Mouse (Mus musculus) thymus, postnatal 36 days (tissue): ENCODE results near the gene Tmed2.
"Not testable (repeated sequence)": the region's sequence is repeated elsewhere in the genome, so short reads cannot be mapped to it uniquely, and the experiment has no call there.

Experiments used
- DNase-seq, 2 experiments: peaks; one replicate each; pipeline ENCODE4 v3.0.0; 2022; ENCODE audit warnings: mixed read lengths in 2 of 2

The Tmed2 gene

DNA sequence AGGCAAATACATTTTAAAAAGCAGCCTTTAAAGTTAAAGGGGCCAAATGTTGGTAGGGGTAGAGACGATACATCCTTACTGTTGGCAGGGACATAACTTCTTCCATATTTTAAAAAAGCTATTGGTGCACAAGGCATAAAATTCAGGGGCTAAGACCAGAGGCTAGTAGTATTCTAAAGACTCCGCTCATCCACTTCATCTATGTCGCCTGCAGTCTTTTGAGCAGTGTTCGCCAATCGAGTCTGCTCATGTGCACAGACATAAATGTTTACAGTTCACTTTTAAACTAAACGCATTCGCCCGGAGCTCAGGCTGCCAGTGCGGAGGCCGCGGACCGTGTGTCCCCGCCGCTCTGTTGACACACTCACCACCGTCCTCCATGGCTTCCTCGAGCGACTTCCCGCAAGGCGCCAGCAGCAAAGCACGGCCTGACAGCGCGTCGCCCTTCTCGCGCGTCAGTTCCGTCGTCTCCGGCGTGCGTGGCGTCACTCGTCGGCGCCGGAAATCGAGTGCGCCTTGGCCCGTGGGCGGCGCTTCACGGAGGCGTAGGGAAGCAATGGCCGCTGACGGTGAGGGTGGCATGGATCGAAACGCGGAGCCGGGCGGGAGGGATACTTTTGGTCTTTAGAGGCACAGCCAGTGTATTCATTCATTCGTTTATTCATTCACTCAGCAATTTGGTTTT, 38.3 kb downstream of the Tmed2 start, which contains the start of the genes Eif2b1 and Gtf2h3:
Gene Eif2b1 (minus strand): TSS at position 499 of the 685 bp plus-strand sequence.
Gene Gtf2h3 (plus strand): TSS at position 508 of the 685 bp plus-strand sequence.
- peak; percentile 88 to 91 for DNase-seq

DNA sequence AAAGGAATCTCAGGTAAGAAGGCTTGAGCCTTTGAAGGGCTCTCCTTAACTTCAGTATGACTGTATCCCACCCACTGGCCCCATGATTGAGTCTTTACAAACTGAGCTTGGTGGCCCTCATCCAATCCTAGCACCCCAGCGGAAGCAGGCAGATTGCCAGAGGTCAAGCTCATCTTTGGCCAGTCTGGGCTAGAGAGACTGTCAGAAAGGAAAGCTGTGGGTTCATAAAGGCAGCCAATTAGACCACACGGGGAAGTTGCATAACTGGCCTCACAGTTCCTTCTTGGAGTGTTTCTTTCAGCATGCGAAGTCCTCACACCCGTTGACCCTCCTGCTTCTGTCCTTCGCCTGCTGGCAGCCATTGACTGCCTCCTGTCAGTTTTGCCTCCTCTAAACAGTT, 42.0 kb downstream of the Tmed2 start:
- DNase-seq: no peak

DNA sequence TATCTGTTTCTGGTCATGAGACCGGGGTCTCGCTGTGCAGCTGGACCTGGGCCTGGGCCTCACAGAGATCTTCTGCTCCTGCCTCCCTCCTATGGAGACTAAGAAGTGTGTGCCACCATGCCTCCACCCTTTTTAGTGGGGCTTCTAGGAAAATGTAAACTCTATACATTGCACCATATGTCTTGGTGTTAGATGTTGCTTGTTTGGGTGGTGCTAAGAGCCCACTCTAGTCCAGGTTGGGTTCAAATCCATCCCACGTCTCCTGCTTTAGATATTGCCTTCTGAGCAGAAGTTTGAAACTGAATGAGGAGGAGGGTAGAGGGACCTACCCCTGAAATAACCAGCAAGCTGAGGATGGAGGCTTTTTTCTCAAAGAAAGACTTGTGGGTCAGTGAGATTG, 52.3 kb downstream of the Tmed2 start:
- no peak for DNase-seq

DNA sequence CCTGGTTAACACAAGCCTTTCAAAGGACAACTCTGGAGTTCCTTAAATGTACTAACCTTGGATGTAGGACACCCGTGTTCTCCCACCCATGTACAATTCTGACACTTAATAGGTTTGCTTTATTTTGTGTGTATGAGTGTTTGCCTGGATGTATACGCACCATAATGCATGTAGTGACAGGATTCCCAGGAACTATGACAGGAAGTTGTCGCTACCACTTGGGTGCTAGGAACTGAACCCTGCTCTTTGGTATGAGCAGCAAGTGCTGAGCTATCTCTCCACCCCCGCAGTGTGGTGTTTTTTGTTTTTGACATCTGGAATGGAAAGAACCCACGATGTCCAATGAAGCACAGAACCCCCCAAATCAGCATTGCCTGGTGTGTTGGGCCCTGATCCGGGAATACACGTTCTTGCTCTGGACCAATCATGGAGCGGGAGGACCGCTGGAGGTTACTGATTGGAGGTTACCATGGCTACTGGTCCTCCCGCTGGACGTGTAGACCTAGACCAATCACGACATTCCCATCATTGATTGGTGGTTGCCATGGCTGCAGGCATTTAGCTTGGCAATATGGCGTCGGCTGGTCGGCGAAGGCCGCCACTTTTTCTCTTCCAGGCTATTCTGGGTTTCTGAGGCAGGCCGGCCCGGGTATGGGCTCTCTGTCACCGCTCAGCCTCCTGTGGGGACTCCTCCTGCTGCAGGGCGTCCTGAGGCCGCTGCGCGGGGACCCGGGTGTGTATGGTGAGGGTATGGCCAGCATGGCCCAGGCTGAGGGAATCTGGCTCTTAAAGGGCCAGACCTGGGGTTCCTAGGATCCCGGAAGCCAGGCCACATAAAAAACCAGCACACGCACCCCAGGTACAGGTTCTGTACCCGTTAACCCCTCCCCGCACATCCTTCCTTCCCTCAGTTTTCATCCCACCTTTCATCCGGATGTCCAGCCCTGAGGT, 58.0 kb downstream of the Tmed2 start:
- peak; percentile 26 to 48 for DNase-seq

DNA sequence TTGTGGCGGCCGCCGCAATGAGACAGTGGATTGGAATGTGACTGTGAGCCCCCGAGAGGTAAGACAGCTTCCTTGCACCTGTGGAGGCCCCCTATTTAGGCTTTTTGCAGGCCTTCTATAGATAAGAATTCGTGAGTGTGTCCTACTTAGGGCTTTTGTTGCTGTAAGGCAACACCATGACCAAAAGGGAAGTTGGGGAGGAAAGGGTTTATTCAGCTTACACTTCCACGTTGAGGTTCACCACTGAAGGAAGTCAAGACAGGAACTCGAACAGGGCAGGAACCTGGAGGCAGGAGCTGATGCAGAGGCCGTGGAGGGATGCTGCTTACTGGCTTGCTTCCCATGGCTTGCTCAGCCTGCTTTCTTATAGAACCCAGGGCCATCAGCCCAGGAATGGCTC, 59.2 kb downstream of the Tmed2 start:
- not testable (repeated sequence) for DNase-seq
